Mouse (Mus musculus) Muller cell, postnatal 12 days (primary cell): ENCODE results near the gene Olfr362.
"Not testable (repeated sequence)": the region's sequence is repeated elsewhere in the genome, so short reads cannot be mapped to it uniquely, and the experiment has no call there.

ENCODE experiments used
- DNase-seq: peaks from one replicate; pipeline ENCODE4 v3.0.0-alpha.2; 2015; ENCODE audit errors: inconsistent ontology term

Gene Olfr362

GRCm38 (mm10) chr2:37117810-37118209 lies at the start of gene Olfr362:
TSS of gene Olfr362 (minus strand) at chr2:37117910.
- no peak for DNase-seq

- no peak for DNase-seq
These were observed 21.3 kb upstream of the Olfr362 start, which contains the start of gene Olfr364-ps1 for GRCm38 (mm10) chr2:37139022-37139421. TSS of gene Olfr364-ps1 (plus strand) at chr2:37139322.

GRCm38 (mm10) chr2:37089190-37089589 lies 28.5 kb downstream of the Olfr362 start, which contains the start of gene Olfr361:
TSS of gene Olfr361 (minus strand) at chr2:37089290.
- not testable (repeated sequence) for DNase-seq

DNA sequence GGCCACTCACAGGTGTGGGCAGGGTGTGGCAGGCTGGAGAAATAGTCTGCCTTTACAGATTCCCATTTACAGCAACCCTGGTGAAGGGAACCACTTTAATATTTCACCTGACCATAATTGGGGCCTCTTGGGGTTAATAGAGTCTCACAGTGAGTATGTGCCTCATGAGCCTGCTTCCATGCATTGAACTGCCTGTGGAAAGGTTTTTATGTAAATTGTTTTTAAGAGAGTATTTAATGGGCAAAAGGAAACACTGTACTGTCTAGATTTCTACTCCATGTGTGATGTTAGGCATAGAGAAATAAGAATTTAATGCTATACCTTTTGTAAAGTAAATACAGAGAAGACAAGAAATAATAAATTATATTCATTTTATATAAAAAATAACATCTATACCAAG lies 52.3 kb downstream of the Olfr362 start, which contains the start of gene Olfr360:
Gene Olfr360, plus strand, starts transcription at position 301 of the 400 bp plus-strand sequence.
- no peak for DNase-seq
